Mouse (Mus musculus) kidney, adult 2 months (tissue): ENCODE results near the gene AB124611. TPM values are rescaled to one million over a fixed set of nuclear protein-coding genes. Genes with fewer than 3 reads are reported as not detected.

Experiments
- DNase-seq: peaks from one replicate; pipeline ENCODE4 v3.0.0; 2021
- H3K27ac ChIP-seq: fragments of 200-500 bp; 2 replicates; pipeline ENCODE4 v1.5.1; 2012; ENCODE audit warnings: low read depth, low read length, control low read depth, inconsistent platforms; ENCODE audit not compliant: insufficient read depth
- H3K27me3 ChIP-seq: fragments of 200-500 bp; replicated peaks from 2 replicates; pipeline ENCODE4 v1.6.1; 2012; ENCODE audit warnings: mild to moderate bottlenecking, moderate library complexity, low read length, inconsistent platforms; ENCODE audit not compliant: control insufficient read depth, insufficient read depth
- H3K36me3 ChIP-seq: fragments of 200-500 bp; 2 replicates; pipeline ENCODE4 v1.6.1; 2012; ENCODE audit warnings: mild to moderate bottlenecking, moderate library complexity, low read length, inconsistent platforms; ENCODE audit not compliant: control insufficient read depth, insufficient read depth
- H3K4me1 ChIP-seq: fragments of 200-500 bp; 2 replicates; pipeline ENCODE4 v1.6.1; 2011; ENCODE audit warnings: low read length; ENCODE audit not compliant: control insufficient read depth, insufficient read depth
- H3K4me3 ChIP-seq: fragments of 200-500 bp; 2 replicates; pipeline ENCODE4 v1.5.1; 2011; ENCODE audit warnings: mild to moderate bottlenecking, low read depth, low read length, control low read depth; ENCODE audit not compliant: insufficient read depth
- CTCF ChIP-seq: fragments of 200-500 bp; conservative IDR thresholded peaks from 2 replicates; pipeline ENCODE4 v1.5.1; 2011; ENCODE audit warnings: low read depth, mild to moderate bottlenecking, control low read depth, low read length, moderate library complexity, mixed read lengths; ENCODE audit not compliant: insufficient read depth, insufficient read length
- POLR2A ChIP-seq: fragments of 200-500 bp; IDR thresholded peaks from one replicate; pipeline ENCODE4 v1.6.1; 2011; ENCODE audit warnings: low read depth, low read length, control low read depth
- WGBS: fragments of 180-500 bp; shearing (Covaris S2); methylation state at CpG from one replicate; pipeline ENCODE4 v1.1.7; 2018; 5-methylcytosine and 5-hydroxymethylcytosine counted together
- polyA plus RNA-seq: library from polyadenylated mRNA; depleted of rRNA; stranded (reverse); fragments of >200 nt; gene quantifications from 2 replicates; pipeline ENCODE4 v1.2.3, GENCODE M21; 2012

Gene AB124611
- polyA plus RNA-seq, 1 experiment, result 2.6 TPM

- Histone ChIP-seq H3K27me3 (no peaks in the 10 kb centered on the region), H3K4me1 (0 out of 2 replicates have a peak, but pooled peaks cover 4% of the 10 kb centered on the region), H3K36me3 (no peaks in the 10 kb centered on the region), H3K4me3 (no peak overlapping the region), H3K27ac (no peak overlapping the region)
- peak; percentile 35 for DNase-seq
- WGBS, result 68% methylated on average over 19 of the region's 19 CpGs
- TF ChIP-seq POLR2A, result no peak
- TF ChIP-seq CTCF, result no peak
Observed at GRCm38 (mm10) chr9:21496308-21497049, 29.5 kb upstream of the AB124611 start.

- TF ChIP-seq CTCF, result no peak
- TF ChIP-seq POLR2A, result no peak
- Histone ChIP-seq H3K36me3 (no peaks in the 10 kb centered on the region), H3K27me3 (no peaks in the 10 kb centered on the region), H3K4me3 (no peak overlapping the region), H3K27ac (no peak overlapping the region), H3K4me1 (0 out of 2 replicates have a peak, but pooled peaks cover 4% of the 10 kb centered on the region)
- WGBS, result 91% methylated on average over 16 of the region's 16 CpGs
- DNase-seq, result no peak
Observed at GRCm38 (mm10) chr9:21497050-21497542, 28.9 kb upstream of the AB124611 start.

GRCm38 (mm10) chr9:21497664-21498063, 28.3 kb upstream of the AB124611 start:
- H3K4me3 ChIP-seq, result no peak overlapping the region
- WGBS, result 97% methylated on average over 2 of the region's 2 CpGs
- no peaks in the 10 kb centered on the region for H3K27me3 ChIP-seq
- no peaks in the 10 kb centered on the region for H3K36me3 ChIP-seq
- H3K27ac ChIP-seq, result no peak overlapping the region
- no peak for TF ChIP-seq CTCF
- no peak for TF ChIP-seq POLR2A
- 0 out of 2 replicates have a peak, but pooled peaks cover 4% of the 10 kb centered on the region for H3K4me1 ChIP-seq
- DNase-seq, result no peak

- Histone ChIP-seq H3K27ac (no peak overlapping the region), H3K36me3 (no peaks in the 10 kb centered on the region), H3K4me1 (0 out of 2 replicates have a peak, but pooled peaks cover 4% of the 10 kb centered on the region), H3K4me3 (no peak overlapping the region), H3K27me3 (no peaks in the 10 kb centered on the region)
- 74% methylated on average over 12 of the region's 12 CpGs for WGBS
- no peak for DNase-seq
- TF ChIP-seq POLR2A, result no peak
- TF ChIP-seq CTCF, result no peak
Observed at GRCm38 (mm10) chr9:21498284-21498902, 27.6 kb upstream of the AB124611 start.

GRCm38 (mm10) chr9:21503352-21503751, 22.6 kb upstream of the AB124611 start:
- DNase-seq, result no peak
- H3K36me3 ChIP-seq, result no peaks in the 10 kb centered on the region
- H3K4me3 ChIP-seq, result no peak overlapping the region
- TF ChIP-seq POLR2A, result no peak
- TF ChIP-seq CTCF, result no peak
- no peaks in the 10 kb centered on the region for H3K4me1 ChIP-seq
- H3K27me3 ChIP-seq, result no peaks in the 10 kb centered on the region
- H3K27ac ChIP-seq, result no peak overlapping the region
- 92% methylated on average over 8 of the region's 8 CpGs for WGBS

GRCm38 (mm10) chr9:21505767-21506166, 20.2 kb upstream of the AB124611 start:
- no peak for DNase-seq
- Histone ChIP-seq H3K4me3 (no peak overlapping the region), H3K4me1 (peaks cover 2% of the 10 kb centered on the region; the same call in 1 of the 2 replicates), H3K27me3 (no peaks in the 10 kb centered on the region), H3K36me3 (no peaks in the 10 kb centered on the region), H3K27ac (no peak overlapping the region)
- TF ChIP-seq CTCF (no peak), POLR2A (no peak)
